Mouse (Mus musculus): ENCODE measurements around the gene Cpt1c.

Gene Cpt1c

DNA sequence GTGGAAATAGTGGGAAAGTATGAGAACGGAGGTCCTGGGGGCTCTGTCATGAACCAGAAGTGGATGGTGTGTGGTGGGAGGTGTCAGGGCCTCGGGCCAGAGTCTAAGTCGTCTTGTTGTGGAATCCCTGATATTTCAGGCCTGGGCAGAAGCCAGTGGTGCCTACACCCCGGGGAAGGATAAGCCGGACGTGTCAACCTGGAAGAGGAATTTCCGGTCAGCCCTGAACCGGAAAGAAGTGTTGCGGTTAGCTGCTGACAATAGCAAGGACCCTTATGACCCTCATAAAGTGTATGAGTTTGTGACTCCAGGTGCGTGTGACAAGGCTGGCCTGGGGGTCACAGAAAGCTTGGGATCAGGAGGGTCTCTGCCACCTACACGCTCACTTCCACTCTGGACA, 25.1 kb upstream of the Cpt1c start:
- DNase-seq (ENCODE audit: low read depth, low spot score): no peak

DNA sequence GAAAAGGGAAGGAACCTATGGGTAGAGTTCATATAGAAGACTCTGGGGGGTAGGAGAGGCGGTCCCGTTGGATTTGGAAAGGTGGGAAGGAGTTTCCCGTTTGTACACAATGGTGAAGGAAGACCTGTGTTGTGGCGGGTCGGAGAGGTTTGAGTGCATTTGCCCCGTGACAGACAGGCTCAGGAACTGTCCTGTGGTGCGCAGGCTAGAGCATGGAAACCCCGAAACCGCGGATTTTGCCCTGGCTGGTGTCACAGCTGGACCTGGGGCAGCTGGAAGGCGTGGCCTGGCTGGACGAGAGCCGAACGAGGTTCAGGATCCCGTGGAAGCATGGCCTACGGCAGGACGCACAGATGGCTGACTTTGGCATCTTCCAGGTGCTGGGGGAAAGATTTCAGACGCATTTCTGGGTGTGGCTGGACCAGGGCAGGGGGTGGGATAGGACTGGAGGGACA, 23.9 kb upstream of the Cpt1c start, which contains the start of gene Bcl2l12:
TSS of gene Bcl2l12 (minus strand) at position 212 of the 455 bp plus-strand sequence.
- DNase-seq (ENCODE audit: low read depth, low spot score): no peak

DNA sequence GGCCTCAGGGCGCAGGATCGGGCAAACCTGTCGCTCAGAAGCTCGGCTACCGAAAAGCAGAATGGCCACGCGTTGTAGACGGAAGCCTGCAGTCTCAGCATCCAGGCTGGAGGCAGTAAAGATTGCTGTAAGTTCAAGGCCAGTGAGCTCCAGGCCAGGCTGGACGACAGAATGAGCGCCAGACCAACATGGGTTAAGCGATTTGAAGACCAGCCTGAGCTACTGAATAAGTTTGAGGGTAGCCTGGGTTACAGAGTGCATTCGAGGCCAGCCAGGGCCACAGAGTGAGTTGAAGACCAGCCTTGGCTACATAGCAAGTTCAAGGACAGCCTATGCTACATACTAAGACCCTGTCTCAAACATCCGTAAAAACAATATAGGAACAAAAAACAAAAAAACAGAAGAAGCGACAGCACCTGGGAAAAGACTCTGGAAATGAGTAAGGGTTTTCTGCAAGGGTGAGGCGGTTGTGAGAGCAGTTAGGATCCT, 23.3 kb upstream of the Cpt1c start:
- DNase-seq (ENCODE audit: low read depth, low spot score): no peak

DNA sequence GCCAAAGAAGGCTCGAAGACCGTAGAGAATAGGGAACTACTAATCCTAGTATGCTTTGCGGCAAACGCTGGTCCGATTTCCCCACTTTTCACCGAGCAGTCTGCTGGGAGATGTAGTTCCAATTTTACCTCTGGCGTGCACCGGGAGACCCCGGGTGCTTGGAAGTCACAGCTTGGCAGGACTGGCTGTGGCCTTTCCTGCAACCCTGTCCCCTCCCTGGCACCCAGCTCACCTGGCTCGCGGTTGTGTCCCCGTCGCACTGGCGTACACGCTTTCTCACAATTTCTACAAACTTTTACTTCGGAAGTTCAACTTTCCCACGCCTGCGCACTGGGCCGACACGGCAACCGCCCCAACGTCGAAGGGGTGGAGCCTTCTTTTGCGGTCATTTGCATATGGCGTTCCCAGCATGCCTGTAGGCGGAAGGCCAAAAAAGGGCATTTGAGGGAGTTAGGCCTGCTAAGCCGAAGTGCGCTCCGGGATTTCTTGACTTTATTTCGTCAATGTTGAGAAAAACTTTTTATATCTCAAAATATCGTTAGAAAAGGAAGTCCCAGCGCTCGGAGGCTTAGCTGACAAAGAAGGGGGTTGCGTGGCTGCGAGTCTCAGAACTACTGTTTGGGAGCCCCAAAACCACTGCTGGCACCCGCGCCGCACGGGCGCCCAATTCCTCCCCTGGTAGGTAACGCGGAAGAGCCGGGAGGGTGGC, 22.7 kb upstream of the Cpt1c start, which contains the start of gene Irf3:
TSS of gene Irf3 (plus strand) at position 418 of the 709 bp plus-strand sequence.
- peak; percentile 94 for DNase-seq (ENCODE audit: low read depth, low spot score)

DNA sequence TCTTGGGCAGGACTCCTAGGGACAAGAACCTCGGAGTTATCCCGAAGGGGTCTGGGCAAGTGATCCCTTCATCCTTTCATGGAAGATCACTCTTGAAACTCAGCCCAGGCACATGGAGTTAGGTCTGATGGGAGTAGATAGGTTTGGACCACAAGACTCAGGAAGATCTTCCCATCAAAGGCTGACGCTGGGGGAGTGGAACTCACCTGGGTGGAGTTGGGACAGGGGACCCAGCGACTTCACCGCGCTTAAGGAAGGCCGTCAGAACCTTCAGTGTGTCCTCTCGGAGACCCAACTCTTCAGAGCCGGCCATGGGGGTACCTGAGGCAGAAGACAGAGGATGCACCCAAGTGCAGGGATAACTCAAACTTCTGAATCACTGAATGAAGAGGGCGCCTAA, 22.0 kb upstream of the Cpt1c start:
- no peak for DNase-seq (ENCODE audit: low read depth, low spot score)

DNA sequence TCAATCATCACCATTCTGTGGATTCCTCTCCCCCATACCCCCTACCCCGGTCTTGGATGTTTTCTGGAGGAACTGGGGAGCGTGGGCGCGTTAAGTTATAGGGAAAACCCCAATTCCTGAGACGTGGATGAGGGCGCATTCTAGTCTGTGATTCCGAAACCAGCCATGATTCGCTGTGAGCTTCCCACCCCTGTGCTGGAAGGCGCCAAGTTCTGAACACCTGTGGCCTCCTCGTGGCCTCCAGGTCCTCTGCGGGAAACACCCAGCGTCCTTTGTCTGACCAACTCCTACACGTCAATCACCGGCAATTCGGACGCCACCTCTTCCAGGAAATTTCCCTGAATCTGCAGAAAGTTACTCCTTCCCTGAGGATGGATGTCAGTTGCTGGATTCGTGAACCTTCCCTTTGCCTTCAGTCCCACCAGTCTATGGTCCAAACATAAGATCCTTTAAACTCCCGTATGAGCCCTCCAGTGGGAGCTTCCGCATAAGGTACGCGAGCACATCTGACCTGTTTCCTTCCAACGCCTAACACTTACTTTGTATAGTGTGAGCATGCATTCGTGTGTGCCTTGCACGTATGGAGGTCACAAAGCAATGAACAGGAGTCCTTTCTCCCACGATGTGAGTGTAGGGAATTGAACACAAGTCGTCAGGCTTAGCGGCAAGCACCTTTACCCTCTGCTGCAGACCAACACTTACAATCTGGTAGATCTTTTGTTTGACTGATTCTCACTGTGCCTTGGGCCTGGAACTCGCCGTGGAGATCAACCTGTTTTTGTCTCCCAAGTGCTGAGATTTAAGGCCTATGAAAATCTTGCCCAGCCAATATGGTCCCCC, 12.4 kb upstream of the Cpt1c start:
- no peak for DNase-seq (ENCODE audit: low read depth, low spot score)

DNA sequence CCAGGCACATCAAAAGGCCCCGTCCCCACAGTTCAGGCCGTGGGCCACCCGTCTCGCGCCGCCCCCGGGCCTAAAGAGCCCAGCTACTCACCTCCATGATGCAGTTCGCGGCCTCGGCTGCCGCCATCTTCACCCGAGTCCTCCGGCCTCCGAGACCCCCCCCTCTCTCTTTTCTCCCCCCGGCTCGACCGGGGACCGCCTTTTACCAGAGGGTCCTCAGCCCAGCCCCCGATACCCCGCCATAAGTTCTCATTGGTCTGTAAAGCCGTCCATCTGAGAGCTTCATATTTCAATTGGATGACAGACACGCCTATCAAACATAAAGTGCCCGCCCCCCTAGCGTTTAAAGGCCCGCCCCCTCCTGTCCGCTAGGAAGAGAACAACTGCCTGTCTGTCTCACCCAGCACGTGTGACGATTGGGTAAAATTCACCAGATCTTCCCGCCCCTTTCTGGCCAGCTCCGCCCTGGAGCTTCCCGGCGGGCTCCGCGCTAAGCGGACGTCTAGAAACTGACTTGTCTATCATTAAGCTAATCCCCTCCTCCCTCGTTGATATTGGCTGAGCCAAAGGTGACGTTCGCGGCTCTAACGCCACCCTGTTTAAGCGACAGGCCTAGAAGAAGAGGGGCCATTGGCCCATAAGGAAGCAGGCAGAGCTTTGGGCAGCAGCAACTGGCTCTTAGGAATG, 11.7 kb upstream of the Cpt1c start, which contains the start of gene Prmt1:
TSS of gene Prmt1 (minus strand) at position 377 of the 687 bp plus-strand sequence.
- DNase-seq (ENCODE audit: low read depth, low spot score): peak; percentile 97

DNA sequence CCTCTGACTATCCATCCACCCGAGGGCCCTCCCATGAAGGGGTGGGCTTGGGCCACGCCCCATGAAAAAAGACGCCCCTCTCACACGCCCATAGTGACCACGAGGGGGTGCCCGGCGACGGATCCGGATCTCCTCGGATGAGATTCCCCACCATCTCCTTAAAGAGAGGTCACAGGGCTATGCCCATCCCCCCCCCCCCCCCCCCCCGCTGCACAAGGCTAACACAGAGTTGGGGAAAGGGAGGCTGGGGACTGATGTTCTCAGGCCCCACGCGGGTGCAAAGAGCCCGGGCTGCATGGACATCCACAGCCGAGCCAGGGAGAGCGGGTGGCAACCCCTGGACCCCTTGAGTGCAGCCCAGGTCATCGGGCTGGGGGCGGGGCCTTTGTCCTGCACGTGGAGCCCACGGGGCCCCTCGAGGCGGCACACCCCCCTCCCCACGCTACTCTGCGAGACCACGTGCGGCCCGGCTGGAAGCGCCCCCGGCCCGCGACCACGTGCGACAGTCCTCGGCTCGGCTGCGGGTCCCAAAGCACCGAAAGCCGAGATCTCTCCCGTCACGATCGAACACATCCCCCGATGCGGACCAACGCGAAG, 11.0 kb upstream of the Cpt1c start:
- DNase-seq (ENCODE audit: low read depth, low spot score): peak; percentile 63

GRCm38 (mm10) chr7:44984833-44985164, 10.1 kb upstream of the Cpt1c start:
- DNase-seq (ENCODE audit: low read depth, low spot score): no peak

GRCm38 (mm10) chr7:44983944-44984832, 9.5 kb upstream of the Cpt1c start:
- no peak for DNase-seq (ENCODE audit: low read depth, low spot score)

DNA sequence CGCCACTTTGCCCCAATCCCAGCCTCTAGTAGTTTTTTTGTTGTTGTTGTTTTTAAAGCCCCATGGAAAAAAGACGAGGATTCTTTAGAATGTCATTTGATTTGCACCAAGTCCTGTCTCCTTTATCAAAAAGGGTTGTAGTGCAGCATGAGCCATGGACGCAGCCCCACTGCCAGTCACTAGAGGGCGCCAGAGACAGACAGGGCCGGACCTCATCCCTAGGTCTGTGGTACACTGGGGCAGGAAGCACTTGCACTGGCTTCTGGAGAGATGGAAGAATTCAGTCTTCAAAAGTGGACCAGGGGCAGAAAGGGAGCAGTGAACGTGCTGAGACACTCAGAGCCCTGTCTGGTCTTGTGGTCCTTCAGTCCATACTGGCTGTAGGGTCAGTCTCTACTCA, 8.4 kb upstream of the Cpt1c start:
- DNase-seq (ENCODE audit: low read depth, low spot score): peak; percentile 73

GRCm38 (mm10) chr7:44981539-44981938, 6.9 kb upstream of the Cpt1c start:
- DNase-seq (ENCODE audit: low read depth, low spot score): no peak

DNA sequence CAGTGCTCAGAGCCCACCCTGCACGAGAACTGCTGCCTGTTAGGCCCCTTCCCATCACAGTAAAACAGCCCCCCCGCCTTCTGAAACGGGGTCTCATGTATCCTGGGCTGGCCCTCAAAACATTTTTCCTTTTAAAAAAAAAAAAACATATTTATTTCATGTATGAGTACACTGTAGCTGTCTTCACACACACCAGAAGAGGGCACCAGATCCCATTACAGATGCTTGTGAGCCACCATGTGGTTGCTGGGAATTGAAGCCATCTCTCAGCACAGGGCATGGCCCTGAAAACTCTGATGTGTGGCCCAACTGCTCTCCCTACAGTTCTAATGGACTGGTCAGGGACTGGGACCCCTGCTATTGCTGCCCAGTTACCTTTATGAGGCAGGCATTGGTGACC, 3.6 kb upstream of the Cpt1c start:
- no peak for DNase-seq (ENCODE audit: low read depth, low spot score)

DNA sequence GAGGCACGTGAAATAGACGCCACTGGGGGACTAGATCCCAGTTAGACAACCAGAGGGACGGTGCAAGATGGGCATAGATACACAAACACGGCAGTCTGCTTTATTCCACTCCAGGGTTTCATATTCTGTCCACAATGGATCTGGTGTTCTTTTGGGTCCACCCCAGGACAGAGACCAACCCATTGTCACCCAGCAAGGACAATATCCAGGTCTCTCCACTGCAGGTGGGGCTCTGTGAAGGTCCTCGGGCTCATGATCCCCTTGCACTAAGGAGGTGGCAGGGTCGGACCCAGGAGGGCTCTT, 417 bp upstream of the Cpt1c start:
- no peak for DNase-seq (ENCODE audit: low read depth, low spot score)

DNA sequence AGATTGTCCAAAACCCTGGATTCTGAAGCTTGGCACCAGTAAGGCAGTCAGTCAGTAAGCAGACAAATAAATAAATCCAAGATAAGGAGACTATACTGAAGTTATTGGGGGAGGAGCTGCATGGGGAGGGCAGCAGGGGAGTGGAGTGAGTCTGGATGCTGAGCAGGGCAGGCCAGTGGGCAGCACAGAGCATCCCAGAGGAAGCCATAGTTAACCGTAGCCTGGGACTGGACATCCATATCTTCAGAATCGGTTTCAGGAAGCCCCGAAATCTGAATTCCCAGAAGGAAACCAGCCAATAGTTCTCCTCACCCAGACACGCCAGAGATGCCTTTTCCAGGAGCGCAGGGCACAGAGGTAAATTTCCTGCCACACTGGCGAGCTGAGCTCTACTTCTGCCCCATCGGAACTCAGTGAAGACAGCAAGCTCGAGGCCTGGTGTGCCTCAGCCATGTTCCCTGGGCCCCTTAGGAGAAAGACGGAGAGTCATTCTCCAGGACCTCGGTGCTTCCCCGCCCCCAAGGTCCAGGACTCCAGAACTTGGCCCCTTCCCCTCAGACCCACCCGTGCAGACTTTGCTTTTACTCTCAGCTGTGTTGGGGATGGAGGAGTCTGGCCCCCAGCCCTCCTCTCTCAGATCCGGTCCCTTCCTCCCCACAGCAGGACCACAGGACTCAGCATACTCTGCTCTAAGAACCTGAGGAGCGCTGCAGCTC, 1.1 kb downstream of the Cpt1c start:
- DNase-seq (ENCODE audit: low read depth, low spot score): no peak

- no peak for DNase-seq (ENCODE audit: low read depth, low spot score)
Observed at GRCm38 (mm10) chr7:44971142-44971541, 3.5 kb downstream of the Cpt1c start.

DNA sequence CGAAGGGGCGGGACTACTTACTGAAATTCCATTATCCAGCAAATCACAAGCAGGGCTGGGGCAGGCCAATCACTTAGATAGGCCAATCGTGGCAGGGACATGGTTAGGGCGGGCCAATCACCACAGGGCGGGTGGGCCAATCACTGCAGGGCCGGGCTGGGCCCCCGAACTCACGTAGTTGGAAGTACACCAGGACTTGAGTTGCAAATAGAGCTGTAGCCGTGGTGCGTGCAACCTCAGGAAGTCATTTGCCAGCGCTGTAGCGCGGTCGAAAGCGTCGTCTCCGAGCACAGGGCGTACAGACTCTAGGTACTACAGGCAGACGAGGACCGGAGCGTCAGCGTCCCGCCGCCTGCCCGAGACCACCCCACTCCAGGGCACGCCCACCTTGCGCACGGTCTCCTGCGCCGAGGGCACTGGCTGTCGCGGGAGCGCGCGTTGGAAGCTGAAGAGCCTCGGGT, 4.4 kb downstream of the Cpt1c start:
- DNase-seq (ENCODE audit: low read depth, low spot score): peak; percentile 80

DNA sequence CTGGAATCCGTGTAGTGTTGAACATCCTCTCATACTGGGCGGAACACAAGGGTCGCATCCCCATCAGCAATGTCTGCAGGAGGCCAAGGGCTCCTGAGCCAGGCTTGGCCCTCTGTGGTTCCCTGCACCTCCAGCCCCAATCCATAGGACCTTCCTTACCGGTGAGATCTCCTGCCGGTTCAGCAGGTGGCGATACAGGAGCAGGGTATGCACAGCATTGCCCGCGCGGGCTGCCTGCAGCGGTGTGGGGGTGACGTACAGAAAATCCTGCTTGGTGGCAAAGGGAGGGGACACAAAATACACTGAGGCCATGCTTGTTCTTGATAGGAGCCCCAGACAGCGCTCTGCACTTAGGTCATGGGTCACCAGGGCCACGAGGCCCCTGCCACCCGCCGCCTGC, 8.0 kb downstream of the Cpt1c start:
- DNase-seq (ENCODE audit: low read depth, low spot score): no peak

DNA sequence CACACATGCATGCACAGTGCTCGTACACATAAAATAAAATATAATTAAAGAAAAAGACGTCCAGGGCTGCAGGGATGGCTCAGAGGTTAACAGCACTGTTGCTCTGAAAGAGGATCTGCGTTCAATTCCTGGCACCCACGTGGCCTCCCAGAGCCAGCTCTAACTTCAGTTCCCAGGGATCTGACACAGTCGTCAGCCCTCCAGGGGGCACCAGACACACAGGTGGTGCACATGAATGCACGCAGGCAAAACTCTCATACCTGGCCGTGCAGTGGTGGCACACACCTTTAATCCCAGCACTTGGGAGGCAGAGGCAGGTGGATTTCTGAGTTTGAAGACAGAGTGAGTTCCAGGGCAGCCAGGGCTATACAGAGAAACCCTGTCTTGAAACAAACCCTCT, 8.7 kb downstream of the Cpt1c start:
- DNase-seq (ENCODE audit: low read depth, low spot score): no peak

DNA sequence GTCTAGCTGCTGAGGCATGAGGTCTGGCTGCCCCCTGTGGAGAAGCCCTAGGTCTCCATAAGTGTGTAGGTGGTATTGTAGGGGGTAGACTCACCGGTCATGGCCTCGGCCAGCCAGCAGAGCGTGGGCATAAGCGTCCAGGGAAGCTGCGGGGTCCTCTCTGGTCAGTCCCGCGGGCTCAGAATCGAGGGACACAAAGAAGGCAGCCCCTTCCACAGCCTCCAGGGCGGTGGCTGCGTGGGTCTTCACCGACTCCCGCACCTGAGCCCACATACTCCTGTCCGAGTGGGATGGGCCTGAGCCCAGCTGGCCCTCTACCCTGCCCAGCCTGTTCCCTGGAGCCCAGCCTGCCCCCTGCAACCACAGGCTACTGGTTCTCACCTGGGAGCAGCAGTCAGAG, 9.7 kb downstream of the Cpt1c start:
- no peak for DNase-seq (ENCODE audit: low read depth, low spot score)
